Mouse (Mus musculus): ENCODE results near the gene Fabp2.

GRCm38 (mm10) chr3:122894772-122895171 lies at the start of gene Fabp2:
- TF ChIP-seq GATA1 (IDR thresholded peaks at IDR 0.05; ENCODE audit: borderline replicate concordance, low read length): no peak
- TF ChIP-seq FLI1 (IDR thresholded peaks at IDR 0.05; ENCODE audit: low read length): no peak

Measured in megakaryocyte, embryonic 14.5 days (primary cell).